Mouse (Mus musculus): ENCODE measurements around the gene Myof.

Myof gene

GRCm38 (mm10) chr19:38000990-38001389, 42.4 kb downstream of the Myof start:
- no peak for DNase-seq

GRCm38 (mm10) chr19:37999941-38000340, 43.4 kb downstream of the Myof start:
- no peak for DNase-seq

- DNase-seq, result no peak
Measured at GRCm38 (mm10) chr19:37994301-37994700, 49.1 kb downstream of the Myof start.

GRCm38 (mm10) chr19:37992184-37992554, 51.2 kb downstream of the Myof start:
- no peak for DNase-seq

- DNase-seq, result peak; percentile 63
Measured at GRCm38 (mm10) chr19:37991399-37992183, 51.8 kb downstream of the Myof start.

GRCm38 (mm10) chr19:37989971-37990370, 53.4 kb downstream of the Myof start:
- no peak for DNase-seq

GRCm38 (mm10) chr19:37988156-37988555, 55.2 kb downstream of the Myof start:
- DNase-seq, result no peak

GRCm38 (mm10) chr19:37985730-37986129, 57.6 kb downstream of the Myof start:
- no peak for DNase-seq

- DNase-seq, result no peak
Measured at GRCm38 (mm10) chr19:37975951-37976350, 67.4 kb downstream of the Myof start.

GRCm38 (mm10) chr19:37970571-37970970, 72.8 kb downstream of the Myof start:
- no peak for DNase-seq

GRCm38 (mm10) chr19:37970004-37970403, 73.4 kb downstream of the Myof start:
- no peak for DNase-seq

- DNase-seq, result no peak
Measured at GRCm38 (mm10) chr19:37965828-37966227, 77.5 kb downstream of the Myof start.

GRCm38 (mm10) chr19:37963421-37963820, 80.0 kb downstream of the Myof start:
- no peak for DNase-seq

- no peak for DNase-seq
Measured at GRCm38 (mm10) chr19:37960791-37961190, 82.6 kb downstream of the Myof start.

GRCm38 (mm10) chr19:37959543-37960215, 83.7 kb downstream of the Myof start:
- no peak for DNase-seq

GRCm38 (mm10) chr19:37959076-37959475, 84.3 kb downstream of the Myof start:
- no peak for DNase-seq

GRCm38 (mm10) chr19:37957256-37957655, 86.1 kb downstream of the Myof start:
- peak; percentile 34 for DNase-seq

- peak; percentile 40 for DNase-seq
Measured at GRCm38 (mm10) chr19:37956006-37956405, 87.4 kb downstream of the Myof start.

GRCm38 (mm10) chr19:37955425-37956001, 87.9 kb downstream of the Myof start:
- peak; percentile 90 for DNase-seq

GRCm38 (mm10) chr19:37954772-37955171, 88.6 kb downstream of the Myof start:
- DNase-seq, result no peak

GRCm38 (mm10) chr19:37954236-37954635, 89.1 kb downstream of the Myof start:
- DNase-seq, result no peak

GRCm38 (mm10) chr19:37946696-37947095, 96.7 kb downstream of the Myof start:
- DNase-seq, result no peak

- no peak for DNase-seq
Measured at GRCm38 (mm10) chr19:37946053-37946452, 97.3 kb downstream of the Myof start.

GRCm38 (mm10) chr19:37939203-37939602, 104.2 kb downstream of the Myof start:
- DNase-seq, result no peak
